Mouse (Mus musculus) liver, postnatal 0 days (tissue): ENCODE results near the gene Slc47a2. TPM values are rescaled to one million over a fixed set of nuclear protein-coding genes. Genes with fewer than 3 reads are reported as not detected.
A peak's percentile ranks its signal among the peaks of the same experiment; 100 is the strongest.

Experiments used
- ATAC-seq: fragments of 200-750 bp; cut with Nextera tagmentation; 2 replicates; pipeline ENCODE4 v1.8.0; 2017; ENCODE audit warnings: mild to moderate bottlenecking, moderate library complexity
- DNase-seq: peaks from one replicate; pipeline ENCODE4 v3.0.0-alpha.2; 2016
- H3K27ac ChIP-seq: fragments of 300-500 bp; sonication (generic); 2 replicates; pipeline ENCODE4 v1.5.1; 2014; ENCODE audit warnings: antibody characterized with exemption, moderate library complexity, mild to moderate bottlenecking, low read depth
- H3K27me3 ChIP-seq: fragments of 300-500 bp; sonication (generic); 2 replicates; pipeline ENCODE4 v1.6.1; 2014; ENCODE audit warnings: low read length, control low read depth, mixed read lengths; ENCODE audit not compliant: insufficient read depth
- H3K36me3 ChIP-seq: fragments of 300-500 bp; sonication (generic); replicated peaks from 2 replicates; pipeline ENCODE4 v1.6.1; 2014; ENCODE audit warnings: mild to moderate bottlenecking, control low read depth, low read length, moderate library complexity, mixed read lengths; ENCODE audit not compliant: insufficient read depth
- H3K4me1 ChIP-seq: fragments of 300-500 bp; sonication (generic); 2 replicates; pipeline ENCODE4 v1.6.1; 2014; ENCODE audit warnings: antibody characterized with exemption, mild to moderate bottlenecking, control low read depth; ENCODE audit not compliant: insufficient read depth
- H3K4me2 ChIP-seq: fragments of 300-500 bp; sonication (generic); 2 replicates; pipeline ENCODE4 v1.6.1; 2014; ENCODE audit warnings: low read depth, mild to moderate bottlenecking, low read length, moderate library complexity, mixed read lengths
- H3K4me3 ChIP-seq: fragments of 300-500 bp; sonication (generic); 2 replicates; pipeline ENCODE4 v1.5.1; 2014; ENCODE audit warnings: low read depth, low read length
- H3K9ac ChIP-seq: fragments of 300-500 bp; sonication (generic); replicated peaks from 2 replicates; pipeline ENCODE4 v1.6.1; 2014; ENCODE audit warnings: mild to moderate bottlenecking, moderate library complexity
- H3K9me3 ChIP-seq: fragments of 300-500 bp; sonication (generic); 2 replicates; pipeline ENCODE4 v1.6.1; 2016; ENCODE audit warnings: mild to moderate bottlenecking, control low read depth, low read length, mixed read lengths
- CTCF ChIP-seq: sonication (generic); IDR thresholded peaks from 2 replicates; pipeline ENCODE4 v1.5.1; 2016; ENCODE audit warnings: antibody characterized with exemption, low read depth
- EP300 ChIP-seq: IDR thresholded peaks from 2 replicates; pipeline ENCODE4 v1.6.1; 2016; ENCODE audit warnings: antibody characterized with exemption, low read depth, mild to moderate bottlenecking
- WGBS: fragments of 180-500 bp; shearing (Covaris S2); extraction: QIAGEN DNeasy Blood & Tissue Kit; methylation state at CpG from one replicate; pipeline ENCODE4 v1.1.7; 2014; ENCODE audit not compliant: insufficient replicate concordance; 5-methylcytosine and 5-hydroxymethylcytosine counted together
- polyA plus RNA-seq: library from polyadenylated mRNA; unstranded; fragments of >200 nt; fragmentation: Nextera tagmentation; extraction: Ambion mirVana; gene quantifications from 2 replicates; pipeline ENCODE4 v1.2.1, GENCODE M21; 2015

Gene Slc47a2
- polyA plus RNA-seq, 1 experiment from 2014 or later, result not detected

DNA sequence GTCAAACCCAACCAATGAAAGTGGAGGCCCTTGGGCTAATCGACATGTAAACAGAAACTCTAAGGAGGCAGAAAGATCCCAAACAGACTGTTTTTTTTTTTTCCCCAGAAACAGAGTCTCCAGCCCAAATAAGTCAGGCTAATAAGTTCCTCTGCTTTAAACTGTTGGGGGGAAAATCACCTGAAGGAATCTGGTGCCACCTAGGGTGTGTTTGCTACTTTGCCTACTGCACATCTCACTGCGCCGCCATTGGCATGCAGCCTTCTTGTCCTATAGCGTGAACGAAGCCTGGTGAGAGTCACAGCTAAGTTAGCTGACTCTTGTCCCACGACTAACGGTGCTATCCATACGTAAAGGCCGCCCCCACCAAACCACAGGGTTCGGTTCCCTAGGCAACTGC is 5.1 kb downstream of the Slc47a2 start:
- ATAC-seq (peak; percentile 48), DNase-seq (no peak)
- Histone ChIP-seq H3K9me3 (no peaks in the 10 kb centered on the region), H3K9ac (no peak overlapping the region), H3K4me3 (no peak overlapping the region), H3K27ac (no peak overlapping the region), H3K4me2 (no peak overlapping the region), H3K4me1 (peaks cover 8% of the 10 kb centered on the region; the same call in 1 of the 2 replicates), H3K36me3 (no peaks in the 10 kb centered on the region), H3K27me3 (peaks cover 10% of the 10 kb centered on the region)
- WGBS, result 67% methylated on average over 10 of the region's 10 CpGs
- TF ChIP-seq CTCF (peak; percentile 63), EP300 (no peak)

DNA sequence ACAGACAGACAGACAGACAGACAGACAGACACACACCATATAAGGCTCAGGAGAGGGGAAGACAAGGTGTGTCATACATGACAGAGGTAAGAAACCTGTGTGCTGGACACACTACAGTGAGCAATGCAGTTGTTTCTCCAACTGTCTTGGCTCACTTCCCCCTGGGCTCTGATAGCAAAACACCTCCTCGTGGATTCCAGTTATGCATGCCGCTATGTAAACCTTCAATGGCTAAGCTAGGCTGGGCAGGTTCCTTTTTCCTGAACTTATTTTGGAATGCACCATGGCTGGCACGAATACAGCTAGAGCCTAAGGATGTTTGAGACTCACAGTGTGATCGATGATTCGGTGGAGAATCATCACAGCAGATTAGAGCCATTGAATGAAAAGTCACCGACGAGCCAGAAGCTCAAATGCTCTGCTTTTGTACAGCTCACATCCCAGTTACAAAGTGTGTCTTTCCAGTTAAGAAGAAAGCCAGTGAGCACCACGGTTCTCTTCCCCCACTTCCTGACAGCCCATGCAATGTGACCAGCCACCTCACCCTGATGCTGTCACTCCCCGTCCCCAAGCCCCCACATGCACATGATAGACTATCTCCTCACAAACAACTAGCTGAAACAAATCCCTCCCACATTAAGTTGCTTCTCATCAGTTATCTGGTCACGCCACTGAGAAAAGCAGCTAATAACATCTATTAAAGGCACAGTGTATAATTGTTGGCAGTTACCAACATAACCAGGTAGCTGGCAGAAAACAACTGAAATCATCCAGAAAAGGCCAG is 21.6 kb downstream of the Slc47a2 start:
- DNase-seq, result no peak
- 54% methylated on average over 10 of the region's 10 CpGs for WGBS
- no peak overlapping the region for H3K9ac ChIP-seq
- no peak overlapping the region for H3K4me3 ChIP-seq
- H3K4me2 ChIP-seq, result no peak overlapping the region
- H3K36me3 ChIP-seq, result no peaks in the 10 kb centered on the region
- no peak overlapping the region for H3K27ac ChIP-seq
- no peaks in the 10 kb centered on the region for H3K9me3 ChIP-seq
- no peaks in the 10 kb centered on the region for H3K27me3 ChIP-seq
- peaks cover 6% of the 10 kb centered on the region; the same call in 1 of the 2 replicates for H3K4me1 ChIP-seq
- TF ChIP-seq CTCF (no peak), EP300 (no peak)
- ATAC-seq, result no peak

DNA sequence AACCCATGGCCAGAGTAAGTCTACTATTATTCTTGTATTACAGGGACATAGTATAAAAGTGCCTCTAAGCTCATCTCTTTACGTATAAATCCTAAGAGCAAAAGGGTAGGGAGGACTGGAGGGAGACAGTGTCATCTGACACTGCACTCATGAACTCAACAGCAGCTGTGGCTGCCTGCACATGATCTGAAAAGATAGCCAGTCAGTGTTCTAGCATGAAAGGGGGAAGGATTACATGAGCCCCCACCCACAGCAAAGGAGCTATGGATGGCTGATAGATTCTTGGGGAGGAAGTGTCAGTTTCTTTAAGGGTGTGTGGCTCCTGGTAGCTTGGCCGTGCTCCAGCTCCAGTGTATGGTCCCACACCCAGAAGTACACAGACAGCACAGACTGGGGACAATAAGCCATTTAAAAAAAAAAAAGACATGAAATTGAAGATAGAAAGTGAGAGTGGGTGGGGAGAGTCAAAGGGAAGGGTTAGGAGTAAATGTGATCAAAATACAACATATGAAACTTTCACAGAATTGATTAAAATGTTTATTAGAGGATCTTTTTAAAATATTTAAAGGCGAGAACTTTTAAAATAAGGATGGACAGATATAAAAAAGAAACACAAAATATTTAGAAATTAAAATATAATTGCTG is 22.6 kb downstream of the Slc47a2 start:
- DNase-seq, result no peak
- no peak overlapping the region for H3K27ac ChIP-seq
- no peak overlapping the region for H3K9ac ChIP-seq
- no peak overlapping the region for H3K4me3 ChIP-seq
- H3K27me3 ChIP-seq, result no peaks in the 10 kb centered on the region
- H3K4me1 ChIP-seq, result peaks cover 6% of the 10 kb centered on the region; the same call in 1 of the 2 replicates
- 53% methylated on average over 3 of the region's 3 CpGs for WGBS
- no peak overlapping the region for H3K4me2 ChIP-seq
- peak; percentile 47 for ATAC-seq
- no peaks in the 10 kb centered on the region for H3K9me3 ChIP-seq
- no peaks in the 10 kb centered on the region for H3K36me3 ChIP-seq
- TF ChIP-seq EP300, result no peak
- no peak for TF ChIP-seq CTCF

DNA sequence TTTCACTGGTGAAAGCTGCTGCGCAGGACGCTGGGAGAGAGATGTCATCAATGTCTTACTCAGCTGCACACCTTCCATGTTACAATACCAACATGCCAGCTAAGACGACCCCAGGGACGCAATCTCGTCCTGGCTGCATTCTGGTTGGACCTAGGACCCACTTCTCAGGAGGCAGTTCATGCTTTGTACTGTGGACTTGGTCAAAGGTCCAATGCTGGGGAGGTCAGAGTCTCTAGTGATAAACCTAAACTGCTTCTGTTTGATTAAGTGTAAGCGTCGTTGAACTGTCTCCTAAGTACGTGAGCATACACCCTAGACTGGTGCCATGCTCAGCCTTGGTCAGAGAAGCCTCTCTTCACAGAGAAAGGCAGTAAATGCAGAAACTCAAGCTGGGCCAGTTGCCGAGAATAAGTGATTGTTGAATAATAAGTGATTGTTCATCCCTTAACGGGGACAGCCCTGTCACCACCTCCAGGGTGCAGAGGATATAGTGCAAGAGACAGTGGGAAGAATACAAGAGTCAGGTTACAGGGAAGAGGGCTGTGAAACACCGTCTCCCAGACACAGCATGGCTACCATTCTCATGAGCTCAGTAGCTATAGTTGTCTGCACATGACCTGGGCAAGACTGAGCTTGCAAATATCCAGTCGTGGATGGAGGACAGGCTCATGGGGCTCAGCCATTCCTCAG is 23.3 kb downstream of the Slc47a2 start:
- ATAC-seq, result no peak

DNA sequence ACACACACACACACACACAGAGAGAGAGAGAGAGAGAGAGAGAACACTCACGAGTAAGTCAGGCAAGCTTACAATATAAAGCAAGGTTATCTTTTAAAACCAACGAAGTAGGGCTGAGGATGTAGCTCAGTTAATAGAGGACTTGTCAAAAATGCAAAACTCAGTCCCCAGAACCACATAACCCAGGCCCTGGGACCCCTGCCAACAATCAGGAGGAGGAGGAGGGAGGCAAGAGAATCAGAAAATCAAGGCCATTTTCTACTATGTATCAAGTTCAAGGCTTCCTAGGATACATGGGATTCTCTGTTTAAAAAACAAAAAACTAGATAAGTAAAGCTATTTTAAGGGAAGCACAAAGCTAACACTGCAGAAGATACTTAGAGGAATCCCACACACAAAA is 25.8 kb downstream of the Slc47a2 start:
- WGBS, result 49% methylated on average over 2 of the region's 2 CpGs
- DNase-seq (no peak), ATAC-seq (no peak)
- no peaks in the 10 kb centered on the region for H3K27me3 ChIP-seq
- H3K9ac ChIP-seq, result no peak overlapping the region
- H3K27ac ChIP-seq, result no peak overlapping the region
- no peak overlapping the region for H3K4me3 ChIP-seq
- H3K36me3 ChIP-seq, result no peaks in the 10 kb centered on the region
- no peak for TF ChIP-seq EP300
- no peak for TF ChIP-seq CTCF
- H3K9me3 ChIP-seq, result no peaks in the 10 kb centered on the region
- peaks cover 6% of the 10 kb centered on the region; the same call in 1 of the 2 replicates for H3K4me1 ChIP-seq
- no peak overlapping the region for H3K4me2 ChIP-seq

More for the DNA sequence above, 23.3 kb downstream of the Slc47a2 start:
- no peak for TF ChIP-seq EP300
- no peak for TF ChIP-seq CTCF
- H3K4me1 ChIP-seq, result peaks cover 6% of the 10 kb centered on the region; the same call in 1 of the 2 replicates
- no peak overlapping the region for H3K27ac ChIP-seq
- no peaks in the 10 kb centered on the region for H3K9me3 ChIP-seq
- no peak for DNase-seq
- no peak overlapping the region for H3K9ac ChIP-seq
- no peak overlapping the region for H3K4me2 ChIP-seq
- no peak overlapping the region for H3K4me3 ChIP-seq
- WGBS, result 54% methylated on average over 12 of the region's 12 CpGs
- H3K36me3 ChIP-seq, result no peaks in the 10 kb centered on the region
- H3K27me3 ChIP-seq, result no peaks in the 10 kb centered on the region

DNA sequence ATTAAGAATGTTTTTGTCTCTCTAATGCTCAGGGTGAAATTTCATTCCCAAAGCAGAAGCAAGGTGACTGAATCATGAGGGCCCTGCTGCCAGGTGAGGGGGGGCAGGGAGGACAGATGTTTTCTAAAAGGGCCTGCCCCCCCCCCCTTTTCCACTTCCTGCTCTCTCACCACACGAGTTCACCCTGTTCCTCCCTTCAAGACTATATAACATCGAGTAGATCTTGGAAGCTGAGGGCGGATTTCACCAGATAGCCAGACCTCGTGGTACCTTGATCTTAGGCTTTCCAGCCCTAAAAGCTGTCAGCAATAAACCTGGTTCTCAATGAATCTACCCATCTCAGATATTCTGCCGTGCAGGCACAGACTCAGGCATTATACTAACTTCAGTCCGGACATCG is 32.3 kb downstream of the Slc47a2 start:
- no peak overlapping the region for H3K4me2 ChIP-seq
- DNase-seq (no peak), ATAC-seq (no peak)
- H3K36me3 ChIP-seq, result no peaks in the 10 kb centered on the region
- H3K9ac ChIP-seq, result no peak overlapping the region
- no peaks in the 10 kb centered on the region for H3K27me3 ChIP-seq
- no peak overlapping the region for H3K4me3 ChIP-seq
- H3K4me1 ChIP-seq, result peaks cover 3% of the 10 kb centered on the region
- no peak for TF ChIP-seq CTCF
- TF ChIP-seq EP300, result no peak
- H3K9me3 ChIP-seq, result no peaks in the 10 kb centered on the region
- WGBS, result 39% methylated on average over 7 of the region's 7 CpGs
- no peak overlapping the region for H3K27ac ChIP-seq
